Mouse (Mus musculus) liver, embryonic 15.5 days (tissue): Measurements from ENCODE around the gene Cysrt1. TPM values are rescaled to one million over a fixed set of nuclear protein-coding genes. Genes with fewer than 3 reads are reported as not detected.

Experiments
- ATAC-seq: fragments of 200-750 bp; cut with Nextera tagmentation; 2 replicates; pipeline ENCODE4 v1.8.0; 2017; ENCODE audit warnings: moderate number of reproducible peaks, mild to moderate bottlenecking, moderate library complexity; ENCODE audit not compliant: insufficient read depth
- H3K27ac ChIP-seq: fragments of 300-500 bp; sonication (generic); replicated peaks from 2 replicates; pipeline ENCODE4 v1.5.1; 2015; ENCODE audit warnings: mild to moderate bottlenecking, inconsistent platforms
- H3K27me3 ChIP-seq: fragments of 300-500 bp; sonication (generic); 2 replicates; pipeline ENCODE4 v1.6.1; 2015; ENCODE audit warnings: mild to moderate bottlenecking, inconsistent platforms
- H3K36me3 ChIP-seq: fragments of 300-500 bp; sonication (generic); replicated peaks from 2 replicates; pipeline ENCODE4 v1.6.1; 2015; ENCODE audit warnings: moderate library complexity, mild to moderate bottlenecking, inconsistent platforms
- H3K4me1 ChIP-seq: fragments of 300-500 bp; sonication (generic); replicated peaks from 2 replicates; pipeline ENCODE4 v1.6.1; 2015; ENCODE audit warnings: inconsistent platforms
- H3K4me2 ChIP-seq: fragments of 300-500 bp; sonication (generic); 2 replicates; pipeline ENCODE4 v1.6.1; 2015; ENCODE audit warnings: moderate library complexity, mild to moderate bottlenecking, inconsistent platforms
- H3K4me3 ChIP-seq: fragments of 300-500 bp; sonication (generic); replicated peaks from 2 replicates; pipeline ENCODE4 v1.5.1; 2015; ENCODE audit warnings: mild to moderate bottlenecking, inconsistent platforms
- H3K9ac ChIP-seq: fragments of 300-500 bp; sonication (generic); 2 replicates; pipeline ENCODE4 v1.6.1; 2015; ENCODE audit warnings: moderate library complexity, mild to moderate bottlenecking, inconsistent platforms
- H3K9me3 ChIP-seq: fragments of 300-500 bp; sonication (generic); replicated peaks from 2 replicates; pipeline ENCODE4 v1.6.1; 2016; ENCODE audit warnings: inconsistent platforms
- WGBS: fragments of 180-500 bp; shearing (Covaris S2); methylation state at CpG from one replicate; pipeline ENCODE4 v1.1.7; 2015; ENCODE audit warnings: mixed read lengths; ENCODE audit not compliant: insufficient replicate concordance; 5-methylcytosine and 5-hydroxymethylcytosine counted together
- polyA plus RNA-seq: library from polyadenylated mRNA; unstranded; fragments of >200 nt; fragmentation: Nextera tagmentation; extraction: Ambion mirVana; gene quantifications from 2 replicates; pipeline ENCODE4 v1.2.1, GENCODE M21; 2015

Cysrt1 gene
- 0.14 TPM in 1 of 2 replicates, not detected in the other for polyA plus RNA-seq

GRCm38 (mm10) chr2:25242101-25242506, at the start of gene Cysrt1, which contains the start of gene Rnf208:
Gene Cysrt1 (minus strand): TSS chr2:25242452.
Gene Rnf208 (plus strand): TSS chr2:25242255.
- Histone ChIP-seq H3K9me3 (no peaks in the 10 kb centered on the region), H3K27me3 (peaks cover 48% of the 10 kb centered on the region), H3K4me3 (peak within 1 kb of the TSS; percentile 54), H3K4me1 (peaks cover 26% of the 10 kb centered on the region), H3K36me3 (peaks cover 8% of the 10 kb centered on the region; the same call in 1 of the 2 replicates), H3K4me2 (peak within 1 kb of the TSS; percentile 79), H3K9ac (no peak within 1 kb of the TSS), H3K27ac (no peak within 1 kb of the TSS)
- no peak for ATAC-seq
- 0% methylated on average over 51 of the region's 59 CpGs for WGBS

- Histone ChIP-seq H3K4me1 (peaks cover 21% of the 10 kb centered on the region), H3K27ac (no peak overlapping the region), H3K27me3 (peaks cover 86% of the 10 kb centered on the region), H3K4me3 (0 out of 2 replicates have a peak overlapping the region, but pooled peaks have one; percentile 37), H3K36me3 (no peaks in the 10 kb centered on the region), H3K9ac (no peak overlapping the region), H3K9me3 (no peaks in the 10 kb centered on the region), H3K4me2 (peak overlapping the region; percentile 58; the same call in 1 of the 2 replicates)
- ATAC-seq = no peak
- WGBS = 11% methylated on average over 32 of the region's 32 CpGs
Observed at GRCm38 (mm10) chr2:25291184-25292053, 49.2 kb upstream of the Cysrt1 start.

GRCm38 (mm10) chr2:25290816-25291130, 48.5 kb upstream of the Cysrt1 start:
- Histone ChIP-seq H3K27ac (no peak overlapping the region), H3K36me3 (peaks cover 2% of the 10 kb centered on the region; the same call in 1 of the 2 replicates), H3K27me3 (peaks cover 80% of the 10 kb centered on the region), H3K4me3 (no peak overlapping the region), H3K4me1 (peaks cover 25% of the 10 kb centered on the region), H3K9me3 (no peaks in the 10 kb centered on the region), H3K4me2 (no peak overlapping the region), H3K9ac (no peak overlapping the region)
- no peak for ATAC-seq
- WGBS = 2% methylated on average over 18 of the region's 18 CpGs

GRCm38 (mm10) chr2:25290101-25290815, 48.0 kb upstream of the Cysrt1 start:
- H3K4me3 ChIP-seq = no peak overlapping the region
- no peak overlapping the region for H3K9ac ChIP-seq
- ATAC-seq = no peak
- H3K36me3 ChIP-seq = peaks cover 7% of the 10 kb centered on the region
- 3% methylated on average over 54 of the region's 54 CpGs for WGBS
- H3K9me3 ChIP-seq = no peaks in the 10 kb centered on the region
- peaks cover 25% of the 10 kb centered on the region for H3K4me1 ChIP-seq
- H3K27me3 ChIP-seq = peaks cover 75% of the 10 kb centered on the region
- no peak overlapping the region for H3K27ac ChIP-seq
- H3K4me2 ChIP-seq = no peak overlapping the region

GRCm38 (mm10) chr2:25289651-25290050, 47.4 kb upstream of the Cysrt1 start, which contains the start of gene Lrrc26:
Gene Lrrc26 (plus strand): TSS chr2:25289915.
- no peak within 1 kb of the TSS for H3K4me2 ChIP-seq

GRCm38 (mm10) chr2:25288734-25289345, 46.6 kb upstream of the Cysrt1 start:
- Histone ChIP-seq H3K9ac (no peak overlapping the region), H3K36me3 (peaks cover 21% of the 10 kb centered on the region), H3K4me3 (no peak overlapping the region), H3K4me1 (peaks cover 25% of the 10 kb centered on the region), H3K27me3 (peaks cover 61% of the 10 kb centered on the region), H3K4me2 (no peak overlapping the region), H3K9me3 (no peaks in the 10 kb centered on the region), H3K27ac (no peak overlapping the region)
- WGBS = 59% methylated on average over 7 of the region's 7 CpGs
- no peak for ATAC-seq

More at GRCm38 (mm10) chr2:25289651-25290050, 47.4 kb upstream of the Cysrt1 start, which contains the start of gene Lrrc26:
- peaks cover 69% of the 10 kb centered on the region for H3K27me3 ChIP-seq
- H3K9me3 ChIP-seq = no peaks in the 10 kb centered on the region
- peaks cover 13% of the 10 kb centered on the region for H3K36me3 ChIP-seq
- H3K27ac ChIP-seq = no peak within 1 kb of the TSS
- 13% methylated on average over 11 of the region's 11 CpGs for WGBS
- ATAC-seq = no peak
- H3K4me1 ChIP-seq = peaks cover 25% of the 10 kb centered on the region
- H3K4me3 ChIP-seq = no peak within 1 kb of the TSS
- no peak within 1 kb of the TSS for H3K9ac ChIP-seq

GRCm38 (mm10) chr2:25287927-25288649, 45.8 kb upstream of the Cysrt1 start, which contains the start of gene Tmem210:
Gene Tmem210 (plus strand): TSS chr2:25288145.
- peaks cover 53% of the 10 kb centered on the region for H3K27me3 ChIP-seq

GRCm38 (mm10) chr2:25286837-25287636, 44.8 kb upstream of the Cysrt1 start:
- H3K36me3 ChIP-seq = peaks cover 39% of the 10 kb centered on the region
- H3K27ac ChIP-seq = no peak overlapping the region
- peak overlapping the region; percentile 15; the same call in 1 of the 2 replicates for H3K4me2 ChIP-seq
- H3K9me3 ChIP-seq = no peaks in the 10 kb centered on the region
- no peak overlapping the region for H3K4me3 ChIP-seq
- WGBS = 27% methylated on average over 7 of the region's 7 CpGs
- H3K9ac ChIP-seq = no peak overlapping the region
- H3K27me3 ChIP-seq = peaks cover 43% of the 10 kb centered on the region
- H3K4me1 ChIP-seq = peaks cover 17% of the 10 kb centered on the region
- peak; percentile 55; the same call in 1 of the 2 replicates for ATAC-seq

More at GRCm38 (mm10) chr2:25287927-25288649, 45.8 kb upstream of the Cysrt1 start, which contains the start of gene Tmem210:
- Histone ChIP-seq H3K9me3 (no peaks in the 10 kb centered on the region), H3K27ac (no peak within 1 kb of the TSS), H3K36me3 (peaks cover 29% of the 10 kb centered on the region), H3K9ac (no peak within 1 kb of the TSS), H3K4me3 (no peak within 1 kb of the TSS), H3K4me2 (peak within 1 kb of the TSS; percentile 15; the same call in 1 of the 2 replicates), H3K4me1 (peaks cover 25% of the 10 kb centered on the region)
- ATAC-seq = no peak
- WGBS = 69% methylated on average over 6 of the region's 6 CpGs

GRCm38 (mm10) chr2:25286314-25286713, 44.1 kb upstream of the Cysrt1 start:
- WGBS = 17% methylated on average over 1 of the region's 1 CpGs
- Histone ChIP-seq H3K9ac (no peak overlapping the region), H3K36me3 (peaks cover 44% of the 10 kb centered on the region), H3K27me3 (peaks cover 36% of the 10 kb centered on the region), H3K4me1 (peaks cover 16% of the 10 kb centered on the region), H3K9me3 (no peaks in the 10 kb centered on the region), H3K27ac (no peak overlapping the region), H3K4me2 (no peak overlapping the region), H3K4me3 (no peak overlapping the region)
- peak; percentile 54; the same call in 1 of the 2 replicates for ATAC-seq
